Mouse (Mus musculus) neural tube, embryonic 10.5 days (tissue): ENCODE data around the gene Tigd3.
"Not testable (repeated sequence)": the region's sequence is repeated elsewhere in the genome, so short reads cannot be mapped to it uniquely, and the experiment has no call there.

ENCODE experiments used
- DNase-seq: peaks from one replicate; pipeline ENCODE4 v3.0.0-alpha.2; 2017; ENCODE audit warnings: low spot score; ENCODE audit errors: extremely low spot score

Gene Tigd3

GRCm38 (mm10) chr19:5922119-5922942 is 28.4 kb upstream of the Tigd3 start:
- no peak for DNase-seq

GRCm38 (mm10) chr19:5921715-5922114 is 27.8 kb upstream of the Tigd3 start:
- DNase-seq = no peak

GRCm38 (mm10) chr19:5913007-5913719 is 19.2 kb upstream of the Tigd3 start, which contains the start of gene Dpf2:
TSS of gene Dpf2 (minus strand) at chr19:5913010.
- DNase-seq = no peak

- DNase-seq = peak; percentile 100
Measured at GRCm38 (mm10) chr19:5912103-5913006, 18.4 kb upstream of the Tigd3 start.

GRCm38 (mm10) chr19:5911430-5912102 is 17.6 kb upstream of the Tigd3 start:
- no peak for DNase-seq

GRCm38 (mm10) chr19:5910221-5910620 is 16.3 kb upstream of the Tigd3 start:
- DNase-seq = no peak

GRCm38 (mm10) chr19:5907275-5907674 is 13.3 kb upstream of the Tigd3 start:
- DNase-seq = no peak

- no peak for DNase-seq
Measured at GRCm38 (mm10) chr19:5893282-5894001, 507 bp downstream of the Tigd3 start.

- no peak for DNase-seq
Measured at GRCm38 (mm10) chr19:5892735-5893134, 1.2 kb downstream of the Tigd3 start.

GRCm38 (mm10) chr19:5892262-5892661 is 1.7 kb downstream of the Tigd3 start:
- no peak for DNase-seq

GRCm38 (mm10) chr19:5891521-5892258 is 2.3 kb downstream of the Tigd3 start:
- no peak for DNase-seq

- no peak for DNase-seq
Measured at GRCm38 (mm10) chr19:5889211-5889610, 4.7 kb downstream of the Tigd3 start.

GRCm38 (mm10) chr19:5887234-5887815 is 6.6 kb downstream of the Tigd3 start:
- no peak for DNase-seq

GRCm38 (mm10) chr19:5885838-5886237 is 8.1 kb downstream of the Tigd3 start:
- no peak for DNase-seq

- DNase-seq = no peak
Measured at GRCm38 (mm10) chr19:5883935-5884334, 10.0 kb downstream of the Tigd3 start.

GRCm38 (mm10) chr19:5882079-5882478 is 11.9 kb downstream of the Tigd3 start:
- not testable (repeated sequence) for DNase-seq

- DNase-seq = no peak
Measured at GRCm38 (mm10) chr19:5881155-5881554, 12.8 kb downstream of the Tigd3 start.

- DNase-seq = no peak
Measured at GRCm38 (mm10) chr19:5879735-5880134, 14.2 kb downstream of the Tigd3 start.

- DNase-seq = no peak
Measured at GRCm38 (mm10) chr19:5878916-5879315, 15.0 kb downstream of the Tigd3 start.
